Mouse (Mus musculus): ENCODE results near the gene Trappc1.

The Trappc1 gene

DNA sequence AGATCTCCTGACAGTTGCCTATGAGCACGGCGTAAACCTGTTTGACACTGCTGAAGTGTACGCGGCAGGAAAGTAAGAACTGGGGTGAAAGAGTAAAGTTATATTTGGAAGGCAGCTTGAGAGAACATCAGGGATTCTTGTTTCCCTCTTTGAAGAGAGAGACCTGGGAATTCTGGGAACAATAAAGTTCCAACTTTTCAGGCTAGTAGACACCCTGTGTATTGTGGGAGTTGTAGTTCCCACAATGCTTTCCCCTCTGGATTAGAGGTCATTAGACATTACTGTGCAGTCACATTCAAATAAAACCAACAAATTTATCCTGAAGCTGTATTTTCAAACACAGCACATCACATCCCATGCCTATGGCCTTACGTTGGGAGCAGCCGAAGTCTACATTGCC is 4.7 kb downstream of the Trappc1 start:
- in situ Hi-C loops (cut with MboI, MseI), result no loop called here

DNA sequence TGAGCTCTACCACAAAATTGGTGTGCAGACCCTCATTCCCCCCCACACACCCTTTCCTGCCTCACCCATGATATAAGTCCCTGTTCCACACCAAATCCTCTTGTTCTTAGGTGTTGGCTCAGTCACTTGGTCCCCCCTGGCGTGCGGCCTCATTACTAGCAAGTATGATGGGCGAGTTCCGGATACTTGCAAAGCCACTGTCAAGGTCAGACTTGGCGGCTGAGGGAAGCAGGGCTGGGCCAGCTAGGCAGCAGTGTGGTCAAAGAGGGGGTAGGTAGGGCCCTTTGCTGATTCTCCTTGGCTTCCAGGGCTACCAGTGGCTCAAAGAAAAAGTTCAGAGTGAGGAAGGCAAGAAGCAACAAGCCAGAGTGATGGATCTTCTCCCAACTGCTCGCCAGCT is 7.4 kb downstream of the Trappc1 start:
- in situ Hi-C loops (cut with MboI, MseI), result no loop called here

GRCm38 (mm10) chr11:69331929-69332405 is 8.2 kb downstream of the Trappc1 start:
- in situ Hi-C loops (cut with MboI, MseI), result no loop called here

DNA sequence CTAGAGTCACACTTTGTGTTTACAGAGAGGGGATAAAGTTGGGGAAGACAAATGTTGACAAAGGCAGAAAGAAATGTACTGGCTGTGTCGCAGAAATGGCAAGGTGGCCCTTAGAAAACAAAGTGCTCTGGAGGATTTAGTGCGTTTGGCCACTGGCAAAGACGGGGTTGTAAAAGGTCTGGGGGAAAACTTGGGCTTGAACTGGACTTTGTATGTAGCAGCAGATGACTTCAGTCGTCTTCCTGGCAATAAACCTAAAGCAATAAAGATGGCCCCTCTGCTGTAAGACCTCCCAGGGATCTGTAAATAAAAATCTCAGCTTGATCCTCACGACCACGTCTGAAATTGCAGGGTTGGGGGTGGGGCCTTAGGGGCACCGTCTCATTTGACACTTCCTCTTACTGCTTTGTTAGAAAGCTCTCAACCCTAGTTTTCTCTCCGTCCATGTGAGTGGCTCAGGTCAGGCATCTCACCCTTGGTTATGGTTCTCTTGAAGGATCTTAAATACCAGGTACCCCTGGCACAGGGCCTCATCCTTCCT is 9.0 kb downstream of the Trappc1 start:
- in situ Hi-C loops (cut with MboI, MseI), result no loop called here

GRCm38 (mm10) chr11:69333922-69334321 is 10.1 kb downstream of the Trappc1 start:
- in situ Hi-C loops (cut with MboI, MseI), result no loop called here

GRCm38 (mm10) chr11:69334796-69335195 is 11.0 kb downstream of the Trappc1 start:
- in situ Hi-C loops (cut with MboI, MseI), result no loop called here

DNA sequence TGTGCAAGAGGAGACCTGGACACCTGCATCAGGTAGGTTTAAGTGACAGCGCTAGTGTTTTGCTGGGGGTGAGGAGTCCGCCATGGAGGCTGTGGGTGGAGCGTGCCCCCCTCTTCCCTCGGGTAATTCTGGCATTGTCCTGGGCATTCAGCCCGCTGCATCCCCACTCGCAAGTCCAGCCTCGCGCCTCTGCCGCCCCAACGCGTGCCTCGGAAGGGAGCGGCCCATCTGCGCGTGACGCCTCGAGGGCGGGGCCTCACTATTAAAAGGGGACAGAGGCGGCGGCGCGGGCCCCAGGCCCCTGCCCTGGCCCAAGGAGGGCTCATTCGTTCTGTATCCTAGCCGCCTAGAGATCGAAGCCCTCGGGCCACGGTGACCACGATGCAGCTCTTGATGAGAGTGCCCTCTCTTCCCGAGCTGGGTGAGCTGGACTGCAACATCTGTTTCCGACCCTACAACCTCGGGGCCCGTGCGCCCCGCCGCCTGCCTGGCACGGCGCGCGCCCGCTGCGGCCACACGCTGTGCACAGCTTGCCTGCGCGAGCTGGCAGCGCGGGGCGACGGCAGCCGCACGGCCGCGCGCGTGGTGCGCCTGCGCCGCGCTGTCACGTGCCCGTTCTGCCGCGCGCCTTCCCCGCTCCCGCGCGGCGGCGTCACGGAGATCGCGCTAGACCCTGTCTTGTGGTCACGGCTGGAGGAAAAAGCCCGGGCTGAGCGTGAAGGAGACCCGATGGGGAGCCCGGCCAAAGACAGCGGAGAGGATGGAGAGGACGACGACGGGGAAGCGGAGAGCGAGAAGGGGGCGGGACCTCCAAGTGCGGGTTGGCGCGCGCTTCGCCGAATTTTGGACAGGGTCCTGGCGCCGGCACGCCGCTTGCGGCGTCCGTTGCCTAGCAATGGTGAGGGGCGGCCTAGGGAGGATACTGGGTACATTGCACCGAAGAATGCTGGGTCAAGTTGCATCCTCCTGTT is 16.7 kb downstream of the Trappc1 start, which contains the start of gene Rnf227:
Rnf227 (plus strand) TSS at position 301 of the 971 bp plus-strand sequence.
- in situ Hi-C loops (cut with MboI, MseI), result no loop called here

GRCm38 (mm10) chr11:69346441-69346840 is 22.7 kb downstream of the Trappc1 start:
- in situ Hi-C loops (cut with MboI, MseI), result no loop called here

GRCm38 (mm10) chr11:69356544-69356943 is 32.8 kb downstream of the Trappc1 start:
- in situ Hi-C loops (cut with MboI, MseI), result no loop called here

DNA sequence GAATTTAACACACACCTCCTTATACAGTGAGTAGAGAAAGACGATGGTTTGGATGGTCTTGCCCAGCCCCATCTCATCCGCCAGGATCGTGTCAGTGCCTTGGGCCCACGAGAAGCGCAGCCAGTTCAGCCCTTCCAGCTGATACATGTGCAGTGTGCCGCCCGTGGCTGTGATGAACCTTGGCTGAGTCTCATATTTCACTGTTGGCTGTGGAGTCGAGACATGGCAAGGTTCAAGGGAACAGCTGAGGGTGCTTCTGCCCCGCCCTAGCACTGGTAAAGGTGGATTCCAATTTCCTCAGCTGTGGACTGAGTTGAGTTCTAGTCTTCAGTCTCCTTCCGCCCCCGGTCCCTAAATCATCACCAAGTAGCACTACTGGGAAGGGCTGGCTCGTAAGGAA is 33.9 kb downstream of the Trappc1 start:
- in situ Hi-C loops (cut with MboI, MseI), result no loop called here

DNA sequence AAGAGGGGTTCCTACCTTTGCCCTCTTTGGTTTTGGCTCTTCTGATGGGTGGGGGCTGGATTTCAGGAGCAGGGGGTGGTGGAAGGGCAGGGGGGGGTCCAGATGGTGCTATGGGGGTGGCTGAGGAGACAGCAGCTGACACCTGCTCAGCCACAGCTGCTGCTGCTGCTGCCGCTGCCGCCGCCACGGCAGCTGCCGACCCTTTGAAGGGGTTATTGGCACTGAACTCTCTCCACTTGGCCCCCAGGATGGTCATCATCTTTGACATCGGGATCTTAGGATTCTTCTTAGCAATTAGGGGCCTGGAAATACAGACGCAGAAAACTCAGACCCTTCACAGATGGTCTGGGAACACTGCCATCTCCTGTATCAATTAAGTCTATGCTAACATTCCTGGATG is 38.2 kb downstream of the Trappc1 start:
- in situ Hi-C loops (cut with MboI, MseI), result loop anchor here (5.0 kb wide), 1 partner anchor 100 kb away; no protein-coding TSS in a partner anchor

DNA sequence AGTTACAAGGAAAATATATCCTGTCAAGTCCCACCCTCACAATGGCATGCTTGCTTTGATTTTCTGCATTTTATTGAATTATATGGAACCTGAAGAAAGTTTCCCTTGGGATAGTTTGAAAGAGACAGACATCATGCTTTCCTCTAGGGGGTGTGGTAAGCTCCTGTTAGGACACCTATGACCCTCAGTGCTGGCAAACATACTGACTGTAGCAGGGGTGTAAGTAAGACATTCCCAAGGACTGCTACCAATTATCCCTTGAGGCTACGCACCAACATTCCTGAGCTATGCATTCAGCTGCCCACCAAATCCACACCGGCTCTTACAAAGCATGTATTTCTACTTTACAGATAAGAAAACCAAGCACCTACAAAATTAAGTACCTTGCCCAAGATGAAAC is 38.7 kb downstream of the Trappc1 start:
- in situ Hi-C loops (cut with MboI, MseI), result loop anchor here (5.0 kb wide), 1 partner anchor 100 kb away; no protein-coding TSS in a partner anchor

DNA sequence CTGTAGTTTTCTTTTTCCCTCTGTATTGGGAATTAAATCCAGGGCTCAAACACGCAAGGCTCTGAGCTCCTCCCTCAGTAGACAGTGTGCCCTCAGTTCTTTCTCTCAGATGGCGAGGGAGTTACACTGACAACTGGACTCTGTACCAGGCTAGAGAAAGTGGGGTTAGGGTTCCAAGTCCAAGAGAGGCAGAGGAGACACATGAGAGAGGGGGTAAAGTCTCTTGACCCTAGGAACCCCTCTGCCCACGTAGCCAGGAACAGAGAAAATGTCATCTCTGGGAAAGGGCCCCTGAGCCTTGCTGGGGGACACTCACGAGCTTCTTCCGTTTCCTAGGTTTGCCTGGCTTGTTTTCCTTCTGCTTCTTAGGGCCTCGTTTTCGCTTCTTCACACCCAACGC is 40.6 kb downstream of the Trappc1 start:
- in situ Hi-C loops (cut with MboI, MseI), result loop anchor here (5.0 kb wide), 1 partner anchor 102 kb away; no protein-coding TSS in a partner anchor

DNA sequence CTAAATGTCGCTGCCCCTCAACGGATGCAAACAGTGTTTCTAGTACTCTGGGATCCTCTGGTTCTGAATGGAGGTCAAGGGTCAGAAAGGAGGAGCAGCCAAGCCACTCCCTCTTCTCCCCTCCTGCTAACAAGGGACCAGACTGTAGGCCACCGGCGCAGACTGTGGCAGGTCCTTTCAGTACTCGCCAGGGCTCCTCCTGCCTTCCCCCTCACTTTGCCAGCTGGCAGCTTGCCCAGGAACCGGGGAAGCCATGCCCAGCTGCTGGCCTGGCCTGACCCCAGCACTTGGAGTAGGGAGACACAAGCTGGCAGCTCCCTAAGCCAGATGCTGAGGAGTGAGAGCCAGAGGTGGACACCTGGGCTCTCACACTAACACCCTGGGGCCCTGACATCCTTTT is 41.1 kb downstream of the Trappc1 start:
- in situ Hi-C loops (cut with MboI, MseI), result loop anchor here (5.0 kb wide), 1 partner anchor 103 kb away; no protein-coding TSS in a partner anchor

- in situ Hi-C loops (cut with MboI, MseI), result no loop called here
Observed at GRCm38 (mm10) chr11:69365722-69366121, 41.9 kb downstream of the Trappc1 start.

DNA sequence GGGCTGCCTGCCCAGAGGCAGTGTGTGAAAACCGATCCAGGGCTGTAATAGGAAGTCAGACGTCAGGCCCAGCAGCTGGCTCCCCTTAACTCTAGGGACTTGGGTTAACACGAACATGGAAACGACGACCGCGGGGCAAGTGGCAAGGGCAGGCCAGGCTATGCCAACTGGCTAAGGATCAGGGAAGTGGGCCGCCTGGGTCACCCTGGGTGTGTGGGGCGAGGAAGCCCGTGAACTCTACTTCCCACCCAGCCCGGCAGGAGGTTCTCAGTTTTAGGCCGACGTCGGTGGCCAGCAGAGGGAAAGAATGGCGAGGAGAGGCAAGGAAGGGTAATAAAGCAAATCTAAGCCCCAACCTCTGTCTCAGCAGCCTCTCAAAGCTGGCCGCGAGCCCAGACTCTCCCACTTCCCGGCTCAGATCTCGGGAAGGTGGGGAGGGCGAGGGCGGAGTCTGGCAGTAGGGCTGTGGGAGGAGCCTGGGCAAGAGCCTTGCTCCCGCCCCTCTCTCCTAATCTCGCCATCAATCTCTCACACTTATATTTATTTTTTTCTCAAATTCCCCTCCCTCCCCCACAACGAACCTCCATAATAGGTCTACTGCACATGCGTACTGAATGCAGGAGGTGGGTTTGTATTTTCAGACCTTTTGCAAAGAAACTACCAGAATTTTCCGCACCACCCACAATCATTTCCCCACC is 42.5 kb downstream of the Trappc1 start:
- in situ Hi-C loops (cut with MboI, MseI), result no loop called here

GRCm38 (mm10) chr11:69366855-69367615 is 43.3 kb downstream of the Trappc1 start:
- in situ Hi-C loops (cut with MboI, MseI), result no loop called here

DNA sequence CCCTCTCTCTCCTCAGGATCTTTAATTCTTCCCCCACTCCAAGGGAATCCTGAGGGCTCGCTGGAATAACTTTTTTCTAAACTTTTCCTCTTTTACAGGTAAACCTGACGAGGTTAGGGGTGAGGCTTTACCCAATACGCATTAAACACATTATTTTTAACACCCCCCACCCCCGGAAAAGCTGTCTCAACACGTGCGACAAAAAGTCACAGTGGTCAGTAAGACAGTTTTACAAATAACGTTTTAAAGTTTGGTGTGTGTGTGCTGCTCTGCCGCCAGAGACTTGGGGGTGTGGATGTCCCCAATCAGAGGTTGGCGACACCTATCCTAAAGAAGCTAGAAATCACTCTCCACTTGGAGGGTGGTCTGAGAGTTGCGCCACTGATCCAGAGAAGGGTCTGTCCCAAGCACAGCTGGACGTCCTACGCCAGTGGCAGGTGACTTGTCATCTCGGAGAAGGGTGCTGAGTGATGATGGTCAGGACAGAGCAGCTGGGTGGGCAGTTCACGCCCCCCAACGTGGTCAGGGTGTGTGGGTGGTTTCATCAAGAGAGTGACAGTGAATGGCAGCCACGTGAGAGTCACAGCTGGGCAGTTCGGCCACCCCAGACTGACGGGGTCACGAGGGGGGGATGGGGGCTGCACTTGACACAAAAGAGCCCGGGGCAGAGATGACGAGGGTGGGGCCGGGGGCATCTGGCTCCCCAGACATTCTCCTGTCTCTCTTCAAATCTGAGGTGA is 44.0 kb downstream of the Trappc1 start:
- in situ Hi-C loops (cut with MboI, MseI), result no loop called here

DNA sequence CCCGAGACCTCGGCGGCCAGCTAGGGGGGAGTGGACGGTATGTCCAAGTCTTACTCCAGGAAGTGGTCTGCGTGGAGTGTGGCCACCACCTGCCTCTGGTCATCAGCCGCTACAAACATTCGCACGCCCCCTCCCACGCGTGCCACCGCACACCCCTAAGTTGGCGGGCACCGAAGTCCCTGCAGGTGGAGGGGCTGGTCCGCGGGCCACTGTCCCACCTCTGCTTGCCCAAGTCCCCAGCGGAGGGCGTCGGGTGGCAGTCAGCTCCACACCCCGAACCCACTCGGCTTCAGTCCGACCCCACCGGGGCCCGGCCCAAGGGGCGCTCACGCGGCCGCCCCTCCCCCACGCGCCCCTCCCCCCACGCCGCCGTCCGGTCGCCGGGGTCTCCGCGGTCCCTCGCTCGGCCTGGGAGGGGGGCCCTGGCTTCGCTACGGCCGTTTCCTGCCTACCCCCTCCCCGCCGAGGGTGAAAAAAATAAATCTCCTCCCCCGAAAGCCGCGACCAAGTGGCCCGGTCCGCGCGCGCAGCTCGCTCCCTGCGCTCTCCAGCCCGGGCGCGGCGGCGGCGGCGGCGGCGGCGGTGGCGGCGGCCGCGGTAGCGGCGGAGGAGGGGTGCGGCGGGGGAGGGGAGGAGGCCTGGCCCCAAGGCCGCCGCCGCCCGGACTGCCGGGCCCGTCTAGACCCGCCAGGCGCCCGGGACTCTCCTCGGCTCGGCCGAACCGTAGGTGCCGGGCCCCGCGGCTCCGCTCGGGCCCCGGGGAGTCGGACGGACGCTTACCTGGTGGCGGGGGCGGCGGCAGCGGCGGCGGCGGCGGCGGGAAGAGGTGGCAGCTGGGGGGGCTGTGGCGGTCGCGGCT is 44.8 kb downstream of the Trappc1 start:
- in situ Hi-C loops (cut with MboI, MseI), result no loop called here

Measured in T-helper 1 cell (primary cell).